Mouse (Mus musculus) spleen, adult 2 months (tissue): ENCODE measurements around the gene 7530416G11Rik.

ENCODE experiments used
- CTCF ChIP-seq: fragments of 200-500 bp; IDR thresholded peaks from 2 replicates; pipeline ENCODE4 v1.5.1; 2011; ENCODE audit warnings: mild to moderate bottlenecking, inconsistent platforms; ENCODE audit not compliant: insufficient read depth, insufficient read length, insufficient replicate concordance; ENCODE audit errors: extremely low read depth
- POLR2A ChIP-seq: fragments of 200-500 bp; IDR thresholded peaks from 2 replicates; pipeline ENCODE4 v1.6.1; 2011; ENCODE audit warnings: low read depth, low read length, inconsistent platforms

GRCm38 (mm10) chr15:85464190-85464589, 38.8 kb downstream of the 7530416G11Rik start:
- no peak for TF ChIP-seq CTCF
- TF ChIP-seq POLR2A = no peak
